Mouse (Mus musculus): ENCODE results near the gene Wnk4.

GRCm38 (mm10) chr11:101245855-101246701, 14.3 kb upstream of the Wnk4 start, which contains the start of gene Ramp2:
- no peak for TF ChIP-seq ZNF384 (IDR thresholded peaks at IDR 0.05; ENCODE audit: low read depth, low read length)
- TF ChIP-seq CHD2 (IDR thresholded peaks at IDR 0.05; ENCODE audit: low read depth, low read length) = no peak
- no peak for TF ChIP-seq MAFK (IDR thresholded peaks at IDR 0.05; ENCODE audit: insufficient read depth, low read depth, low read length)
- TF ChIP-seq HCFC1 (IDR thresholded peaks at IDR 0.05; ENCODE audit: borderline replicate concordance, insufficient read depth, low read length) = no peak

Data from ES-E14 (cell line).